Mouse (Mus musculus): ENCODE measurements around the gene Gm48552. TPM values are rescaled to one million over a fixed set of nuclear protein-coding genes. Genes with fewer than 3 reads are reported as not detected.

The Gm48552 gene
- polyA plus RNA-seq, 1 experiment from 2014 or later, result 0.82 TPM

DNA sequence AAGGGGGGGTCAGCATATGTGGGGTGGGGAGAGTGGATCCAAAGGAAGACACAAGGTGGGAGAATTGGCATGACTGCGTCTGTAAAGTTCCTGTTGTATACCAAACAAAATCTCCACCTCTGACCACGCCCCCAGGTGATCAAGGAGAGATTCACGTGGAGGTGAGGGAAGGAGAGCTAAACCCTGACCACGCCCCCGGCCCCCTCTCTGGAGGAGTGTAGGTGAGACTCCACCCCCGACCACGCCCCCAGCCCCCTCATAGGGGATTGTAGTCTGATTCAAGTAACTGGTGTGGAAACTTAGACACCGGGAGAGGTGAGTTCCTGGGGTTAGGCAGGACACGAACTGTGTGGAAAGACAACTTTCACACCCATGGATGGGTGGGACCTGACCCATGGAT lies 15.3 kb downstream of the Gm48552 start:
- no peak overlapping the region for H3K27ac ChIP-seq
- no peak overlapping the region for H3K4me2 ChIP-seq (ENCODE audit: low read length)
- TF ChIP-seq CTCF (IDR thresholded peaks at IDR 0.05; ENCODE audit: low read depth), result no peak
- WGBS, result 35% methylated on average over 9 of the region's 9 CpGs
- peaks cover 50% of the 10 kb centered on the region for H3K36me3 ChIP-seq (ENCODE audit: insufficient read depth, low read length)
- no peaks in the 10 kb centered on the region for H3K9me3 ChIP-seq (replicated peaks; ENCODE audit: low read length)
- H3K9ac ChIP-seq (ENCODE audit: low read depth, low read length), result no peak overlapping the region
- H3K27me3 ChIP-seq (ENCODE audit: insufficient read depth, low read length), result no peaks in the 10 kb centered on the region
- H3K4me3 ChIP-seq (replicated peaks; ENCODE audit: low read depth, low read length), result no peak overlapping the region
- no peak for ATAC-seq (replicated peaks; ENCODE audit: low FRiP score, low read depth)
- H3K4me1 ChIP-seq (replicated peaks; ENCODE audit: insufficient read depth, low read length), result peaks cover 42% of the 10 kb centered on the region
- no peak for DNase-seq (ENCODE audit: low spot score)

DNA sequence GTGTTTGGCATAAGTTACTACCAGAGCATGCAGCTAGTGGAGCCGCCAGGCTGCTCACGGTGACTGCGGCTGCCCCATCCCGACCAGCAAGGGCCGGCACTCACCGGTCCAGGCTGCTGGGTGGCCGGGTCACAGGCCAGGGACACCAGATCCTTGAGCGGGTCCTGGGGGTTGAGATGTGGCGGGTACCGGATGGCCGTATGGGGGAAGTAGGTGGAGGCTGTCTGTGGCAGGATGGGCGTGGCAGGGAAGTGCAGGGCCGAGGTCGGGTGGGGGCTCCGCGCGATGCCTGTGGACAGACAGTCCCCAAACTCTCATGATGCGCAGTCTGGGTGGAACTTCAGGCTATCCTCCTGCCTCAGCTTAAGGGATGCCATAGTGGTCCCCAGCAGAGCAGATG lies 15.9 kb downstream of the Gm48552 start:
- Histone ChIP-seq H3K9me3 (replicated peaks; ENCODE audit: low read length) (no peaks in the 10 kb centered on the region), H3K4me2 (ENCODE audit: low read length) (no peak overlapping the region), H3K4me1 (replicated peaks; ENCODE audit: insufficient read depth, low read length) (peaks cover 49% of the 10 kb centered on the region), H3K36me3 (ENCODE audit: insufficient read depth, low read length) (peaks cover 44% of the 10 kb centered on the region), H3K27me3 (ENCODE audit: insufficient read depth, low read length) (no peaks in the 10 kb centered on the region), H3K27ac (no peak overlapping the region), H3K4me3 (replicated peaks; ENCODE audit: low read depth, low read length) (no peak overlapping the region), H3K9ac (ENCODE audit: low read depth, low read length) (no peak overlapping the region)
- no peak for TF ChIP-seq CTCF (IDR thresholded peaks at IDR 0.05; ENCODE audit: low read depth)
- WGBS, result 66% methylated on average over 18 of the region's 18 CpGs
- no peak for ATAC-seq (replicated peaks; ENCODE audit: low FRiP score, low read depth)
- DNase-seq (ENCODE audit: low spot score), result no peak

DNA sequence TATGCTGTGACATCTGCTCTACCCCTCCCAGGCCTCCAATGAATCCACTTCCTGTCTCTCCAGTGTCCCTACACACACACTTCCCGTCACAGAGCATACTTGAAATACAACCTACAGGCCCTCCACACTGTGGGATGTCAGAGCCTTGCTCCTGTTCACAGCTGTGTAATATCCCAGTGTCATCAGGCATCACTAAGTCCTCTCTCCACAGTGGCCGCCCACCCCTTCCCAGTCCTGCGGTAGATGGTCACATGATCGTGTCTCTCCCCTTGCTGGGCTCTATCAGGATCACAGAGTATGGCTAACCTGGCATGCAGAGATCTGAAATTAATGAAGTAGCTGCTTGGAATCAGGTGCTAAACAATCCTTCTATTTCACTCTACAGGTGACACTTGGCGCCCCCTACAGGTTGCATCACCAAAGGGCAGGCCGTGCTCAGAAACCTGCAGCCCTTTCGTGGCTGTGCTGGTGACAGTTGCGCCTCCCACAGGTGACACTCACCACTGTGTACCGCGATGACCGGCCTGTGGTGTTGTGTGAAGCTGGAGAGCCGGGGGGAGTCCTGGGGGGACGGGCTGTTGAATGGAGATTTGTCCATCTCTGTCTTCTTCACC lies 16.9 kb downstream of the Gm48552 start:
- DNase-seq (ENCODE audit: low spot score) (no peak), ATAC-seq (replicated peaks; ENCODE audit: low FRiP score, low read depth) (no peak)
- Histone ChIP-seq H3K4me3 (replicated peaks; ENCODE audit: low read depth, low read length) (no peak overlapping the region), H3K4me1 (replicated peaks; ENCODE audit: insufficient read depth, low read length) (peaks cover 51% of the 10 kb centered on the region), H3K9ac (ENCODE audit: low read depth, low read length) (no peak overlapping the region), H3K27ac (no peak overlapping the region), H3K4me2 (ENCODE audit: low read length) (no peak overlapping the region), H3K9me3 (replicated peaks; ENCODE audit: low read length) (no peaks in the 10 kb centered on the region), H3K36me3 (ENCODE audit: insufficient read depth, low read length) (peaks cover 34% of the 10 kb centered on the region), H3K27me3 (ENCODE audit: insufficient read depth, low read length) (no peaks in the 10 kb centered on the region)
- WGBS, result 60% methylated on average over 13 of the region's 13 CpGs
- peak; percentile 72 for TF ChIP-seq CTCF (IDR thresholded peaks at IDR 0.05; ENCODE audit: low read depth)

DNA sequence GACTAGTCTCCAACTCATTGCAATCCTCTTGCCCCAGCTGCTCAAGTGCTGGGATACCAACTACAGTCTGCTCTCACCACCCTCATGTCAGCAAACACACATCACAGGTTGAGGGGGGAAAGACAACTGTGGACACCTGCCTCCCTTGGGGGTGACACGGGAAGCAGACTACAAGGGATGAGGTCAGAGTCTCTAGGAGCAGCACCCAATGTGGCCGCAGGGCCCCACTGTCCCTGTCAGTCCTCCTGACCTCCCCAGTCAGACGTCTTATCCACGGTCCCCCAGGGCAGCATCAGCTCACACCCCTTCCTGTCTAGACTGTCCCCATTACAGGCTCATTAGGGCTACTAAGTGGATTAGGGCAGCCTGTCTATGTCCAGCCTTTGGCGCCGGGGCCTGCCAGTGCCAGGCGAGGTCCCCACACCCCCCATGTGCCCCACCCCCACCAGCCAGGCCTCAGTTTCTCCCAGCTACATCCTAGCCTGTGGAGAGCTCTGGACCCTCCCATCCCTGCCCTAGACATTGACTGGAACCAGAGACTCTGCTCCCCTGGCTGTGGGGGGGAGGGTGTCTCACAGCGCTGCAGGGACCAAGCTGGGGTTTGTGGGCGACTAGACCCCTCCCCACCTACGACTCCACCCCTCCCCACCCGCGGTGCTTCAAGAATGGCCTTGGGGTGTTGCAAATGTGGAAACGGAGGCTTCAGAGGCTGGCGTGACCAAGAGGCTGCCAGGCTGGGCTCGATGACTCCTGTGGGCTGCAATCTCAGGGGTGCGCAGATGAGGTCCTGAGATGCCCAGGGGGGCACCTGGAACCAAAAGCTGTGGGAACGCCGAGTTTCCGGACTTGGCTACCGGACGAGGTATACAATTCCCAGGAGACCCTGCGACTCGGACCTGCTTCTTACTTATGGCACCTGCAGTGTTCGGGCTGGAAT lies 18.0 kb downstream of the Gm48552 start:
- peak overlapping the region; percentile 30; the same call in 1 of the 2 replicates for H3K4me2 ChIP-seq (ENCODE audit: low read length)
- H3K4me3 ChIP-seq (replicated peaks; ENCODE audit: low read depth, low read length), result no peak overlapping the region
- H3K27me3 ChIP-seq (ENCODE audit: insufficient read depth, low read length), result no peaks in the 10 kb centered on the region
- no peak for TF ChIP-seq CTCF (IDR thresholded peaks at IDR 0.05; ENCODE audit: low read depth)
- DNase-seq (ENCODE audit: low spot score) (no peak), ATAC-seq (replicated peaks; ENCODE audit: low FRiP score, low read depth) (no peak)
- no peak overlapping the region for H3K27ac ChIP-seq
- H3K9me3 ChIP-seq (replicated peaks; ENCODE audit: low read length), result no peaks in the 10 kb centered on the region
- peaks cover 48% of the 10 kb centered on the region for H3K4me1 ChIP-seq (replicated peaks; ENCODE audit: insufficient read depth, low read length)
- no peak overlapping the region for H3K9ac ChIP-seq (ENCODE audit: low read depth, low read length)
- H3K36me3 ChIP-seq (ENCODE audit: insufficient read depth, low read length), result peaks cover 30% of the 10 kb centered on the region
- 55% methylated on average over 24 of the region's 24 CpGs for WGBS

DNA sequence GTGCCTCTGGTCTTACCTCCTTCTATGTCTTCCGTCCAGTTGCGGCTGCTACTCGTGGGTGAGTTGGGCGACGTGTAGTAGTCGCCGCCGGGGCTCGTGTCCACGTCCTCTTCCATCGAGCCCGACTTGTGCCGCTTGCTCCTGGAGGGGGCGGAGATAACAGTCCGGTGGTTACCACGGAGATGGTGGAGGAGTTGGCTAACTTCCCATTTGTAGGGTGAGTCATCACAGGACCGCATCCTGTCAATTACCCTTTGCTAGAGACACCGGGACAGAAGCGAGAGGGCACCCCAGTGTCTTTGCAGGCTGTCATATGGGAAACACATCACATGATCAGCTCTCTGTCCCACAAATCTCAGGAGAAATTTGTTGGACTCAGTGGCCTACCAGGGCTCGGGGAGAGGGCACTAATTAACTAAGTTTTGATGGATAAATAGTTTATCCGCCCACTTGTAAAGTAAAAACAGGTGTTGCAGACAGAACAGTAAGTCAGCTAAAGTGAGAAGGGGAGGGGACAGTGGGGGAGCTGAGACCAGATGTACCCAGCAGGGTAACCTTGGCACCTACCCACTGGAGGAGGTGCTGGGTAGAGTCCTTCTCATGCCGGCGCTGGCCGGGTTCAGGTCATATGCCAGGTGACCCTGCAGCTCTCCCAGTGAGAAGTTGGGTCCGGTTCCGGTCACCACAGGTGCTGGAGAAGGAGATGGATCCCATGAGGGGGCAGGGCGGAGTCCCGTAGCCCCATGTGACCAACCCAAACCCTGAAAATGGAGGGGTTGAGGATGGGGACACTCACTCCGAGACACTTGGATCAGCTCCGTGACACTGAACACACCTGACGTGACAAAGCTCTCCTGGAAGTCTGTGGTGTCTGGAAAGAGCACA lies 19.0 kb downstream of the Gm48552 start:
- H3K9ac ChIP-seq (ENCODE audit: low read depth, low read length), result no peak overlapping the region
- H3K9me3 ChIP-seq (replicated peaks; ENCODE audit: low read length), result no peaks in the 10 kb centered on the region
- peak overlapping the region; percentile 30; the same call in 1 of the 2 replicates for H3K4me2 ChIP-seq (ENCODE audit: low read length)
- peaks cover 48% of the 10 kb centered on the region for H3K4me1 ChIP-seq (replicated peaks; ENCODE audit: insufficient read depth, low read length)
- 31% methylated on average over 31 of the region's 31 CpGs for WGBS
- H3K36me3 ChIP-seq (ENCODE audit: insufficient read depth, low read length), result peaks cover 29% of the 10 kb centered on the region
- peak overlapping the region; percentile 69; the same call in 1 of the 2 replicates for H3K27ac ChIP-seq
- H3K4me3 ChIP-seq (replicated peaks; ENCODE audit: low read depth, low read length), result no peak overlapping the region
- DNase-seq (ENCODE audit: low spot score) (peak; percentile 79), ATAC-seq (replicated peaks; ENCODE audit: low FRiP score, low read depth) (peak; percentile 16; the same call in 1 of the 2 replicates)
- TF ChIP-seq CTCF (IDR thresholded peaks at IDR 0.05; ENCODE audit: low read depth), result no peak
- no peaks in the 10 kb centered on the region for H3K27me3 ChIP-seq (ENCODE audit: insufficient read depth, low read length)

DNA sequence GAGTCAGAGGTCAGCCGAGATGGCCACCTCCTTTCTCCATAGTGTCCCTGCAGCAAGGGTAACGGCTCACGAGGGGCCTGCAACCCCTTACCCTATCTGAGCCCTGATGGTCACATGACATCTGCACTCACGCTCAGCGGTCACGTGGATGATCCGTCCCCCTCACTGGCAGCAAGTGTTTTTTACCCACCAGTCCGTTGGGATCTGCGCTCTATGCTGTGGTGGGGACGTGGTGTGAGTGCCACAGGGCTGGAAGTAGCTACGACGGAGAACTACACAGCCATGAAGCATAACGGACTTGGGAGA lies 19.6 kb downstream of the Gm48552 start:
- 65% methylated on average over 13 of the region's 13 CpGs for WGBS

More for the DNA sequence above, 19.6 kb downstream of the Gm48552 start:
- no peaks in the 10 kb centered on the region for H3K9me3 ChIP-seq (replicated peaks; ENCODE audit: low read length)
- H3K27ac ChIP-seq, result peak overlapping the region; percentile 69
- no peak for TF ChIP-seq CTCF (IDR thresholded peaks at IDR 0.05; ENCODE audit: low read depth)
- peaks cover 27% of the 10 kb centered on the region for H3K36me3 ChIP-seq (ENCODE audit: insufficient read depth, low read length)
- peaks cover 43% of the 10 kb centered on the region for H3K4me1 ChIP-seq (replicated peaks; ENCODE audit: insufficient read depth, low read length)
- no peak overlapping the region for H3K4me3 ChIP-seq (replicated peaks; ENCODE audit: low read depth, low read length)
- no peak overlapping the region for H3K4me2 ChIP-seq (ENCODE audit: low read length)
- DNase-seq (ENCODE audit: low spot score) (no peak), ATAC-seq (replicated peaks; ENCODE audit: low FRiP score, low read depth) (no peak)
- H3K27me3 ChIP-seq (ENCODE audit: insufficient read depth, low read length), result no peaks in the 10 kb centered on the region
- no peak overlapping the region for H3K9ac ChIP-seq (ENCODE audit: low read depth, low read length)

Data from kidney, postnatal 0 days (tissue).